In genomic region chr4:132048011-132048991, GRCm38 (mm10) we compare ENCODE assay signal across 8 mouse cellular contexts. TPM values are rescaled to one million over a fixed set of nuclear protein-coding genes. Genes with fewer than 3 reads are reported as not detected.
DNase-seq lines count a peak whose midpoint lies in the region; ATAC-seq lines count a peak whose summit lies in the region.

No protein-coding gene starts in this region.

- peak overlapping the region; percentile 89 for H3K4me2 ChIP-seq in intestine, embryonic 14.5 days (ENCODE audit: low read length)
- peak overlapping the region; percentile 100 for H3K4me2 ChIP-seq in liver, embryonic 13.5 days
- H3K4me2 ChIP-seq in neural tube, embryonic 11.5 days (ENCODE audit: low read depth), result peak overlapping the region; percentile 77

- H3K4me1 ChIP-seq in intestine, embryonic 14.5 days (replicated peaks; ENCODE audit: control insufficient read depth, insufficient read depth, low read length), result no peaks in the 10 kb centered on the region; the same call in 1 of the 2 replicates
- peaks cover 87% of the 10 kb centered on the region for H3K4me1 ChIP-seq in liver, embryonic 13.5 days (replicated peaks)
- H3K4me1 ChIP-seq in neural tube, embryonic 11.5 days (ENCODE audit: control insufficient read depth, insufficient read depth, low read length), result peaks cover 13% of the 10 kb centered on the region

- peak overlapping the region; percentile 92 for H3K27ac ChIP-seq in intestine, embryonic 14.5 days (ENCODE audit: low read depth)
- peak overlapping the region; percentile 72 for H3K27ac ChIP-seq in liver, embryonic 13.5 days
- peak overlapping the region; percentile 98 for H3K27ac ChIP-seq in neural tube, embryonic 11.5 days (ENCODE audit: low read depth, low read length)

- DNase-seq in lung, adult 18-20 months, result peak; percentile 30 to 46
- DNase-seq in lung, postnatal 25 days (ENCODE audit: low spot score), result no peak
- peak; percentile 78 for DNase-seq in cerebellum, adult 8-10 months
- DNase-seq in frontal cortex, postnatal 14 days (ENCODE audit: low spot score in 2 of 2), result peak; percentile 15 to 18
- peak; percentile 82 for DNase-seq in intestine, embryonic 14.5 days (ENCODE audit: low spot score)
- DNase-seq in liver, embryonic 13.5 days, result no peak
- peak; percentile 67 for DNase-seq in neural tube, embryonic 11.5 days (ENCODE audit: low spot score)
- DNase-seq in thymus, postnatal 10 days (ENCODE audit: low spot score in 2 of 2), result peak; percentile 43 to 47

- H3K9ac ChIP-seq in intestine, embryonic 14.5 days (ENCODE audit: low read length), result peak overlapping the region; percentile 91
- peak overlapping the region; percentile 94 for H3K9ac ChIP-seq in liver, embryonic 13.5 days
- H3K9ac ChIP-seq in neural tube, embryonic 11.5 days (ENCODE audit: low read length), result peak overlapping the region; percentile 99

- under 1% methylated on average over 88 of the region's 95 CpGs for WGBS in intestine, embryonic 14.5 days
- WGBS in liver, embryonic 13.5 days (ENCODE audit: insufficient replicate concordance), result 4% methylated on average over 75 of the region's 95 CpGs
- 1% methylated on average over 82 of the region's 95 CpGs for WGBS in neural tube, embryonic 11.5 days

- peak; percentile 56 for ATAC-seq in intestine, embryonic 14.5 days (replicated peaks; ENCODE audit: low FRiP score, low TSS enrichment, low read depth)
- no peak for ATAC-seq in liver, embryonic 13.5 days (ENCODE audit: low read depth)
- peak; percentile 53 for ATAC-seq in neural tube, embryonic 11.5 days (ENCODE audit: insufficient read depth, low FRiP score, low TSS enrichment)

- peak overlapping the region; percentile 70 for H3K4me3 ChIP-seq in intestine, embryonic 14.5 days (ENCODE audit: low read depth, low read length)
- peak overlapping the region; percentile 82 for H3K4me3 ChIP-seq in liver, embryonic 13.5 days (replicated peaks)
- peak overlapping the region; percentile 99 for H3K4me3 ChIP-seq in neural tube, embryonic 11.5 days (ENCODE audit: low read depth, low read length)

- no peaks in the 10 kb centered on the region for H3K9me3 ChIP-seq in intestine, embryonic 14.5 days (ENCODE audit: control insufficient read depth, low read length)
- no peaks in the 10 kb centered on the region for H3K9me3 ChIP-seq in liver, embryonic 13.5 days (replicated peaks)
- H3K9me3 ChIP-seq in neural tube, embryonic 11.5 days (ENCODE audit: control insufficient read depth, low read length), result no peaks in the 10 kb centered on the region

- H3K27me3 ChIP-seq in intestine, embryonic 14.5 days (replicated peaks; ENCODE audit: control insufficient read depth, insufficient read depth, low read length), result no peaks in the 10 kb centered on the region
- H3K27me3 ChIP-seq in liver, embryonic 13.5 days, result no peaks in the 10 kb centered on the region
- H3K27me3 ChIP-seq in neural tube, embryonic 11.5 days (ENCODE audit: control insufficient read depth, insufficient read depth, low read length), result no peaks in the 10 kb centered on the region

- no peaks in the 10 kb centered on the region for H3K36me3 ChIP-seq in intestine, embryonic 14.5 days (ENCODE audit: control insufficient read depth, insufficient read depth, low read length)
- H3K36me3 ChIP-seq in liver, embryonic 13.5 days, result peaks cover 34% of the 10 kb centered on the region
- H3K36me3 ChIP-seq in neural tube, embryonic 11.5 days (ENCODE audit: control insufficient read depth, insufficient read depth, low read length), result no peaks in the 10 kb centered on the region; the same call in 1 of the 2 replicates

RNA-seq across cellular contexts. Expression of gene Gm10300, which starts 26.2 kb away (rescaled TPM):
- polyA plus RNA-seq in intestine, embryonic 14.5 days (2014; fragmentation: Nextera tagmentation; extraction: Ambion mirVana), result 0.09 TPM in 1 of 2 replicates, not detected in the other
- 0.39 and 0.63 TPM in 2 replicates for polyA plus RNA-seq in liver, embryonic 13.5 days (2015; fragmentation: Nextera tagmentation; extraction: Ambion mirVana)
- polyA plus RNA-seq in neural tube, embryonic 11.5 days (2014; fragmentation: Nextera tagmentation; extraction: Ambion mirVana), result not detected in 2 replicates

RNA-seq across cellular contexts. Expression of gene Epb41, which starts 26.8 kb away (rescaled TPM):
- polyA plus RNA-seq in intestine, embryonic 14.5 days (2014; fragmentation: Nextera tagmentation; extraction: Ambion mirVana), result 59.6 and 65.1 TPM in 2 replicates
- polyA plus RNA-seq in liver, embryonic 13.5 days (2015; fragmentation: Nextera tagmentation; extraction: Ambion mirVana), result 147 and 193 TPM in 2 replicates
- polyA plus RNA-seq in neural tube, embryonic 11.5 days (2014; fragmentation: Nextera tagmentation; extraction: Ambion mirVana), result 200 and 203 TPM in 2 replicates

Comparison
In these comparisons a context has a peak if more than half of its experiments do, and no peak if none do; other contexts are left out.
1. DNase-seq: peak in lung, adult 18-20 months (2 of 2), cerebellum, adult 8-10 months (single experiment), frontal cortex, postnatal 14 days (2 of 2), intestine, embryonic 14.5 days (single experiment), neural tube, embryonic 11.5 days (single experiment) and thymus, postnatal 10 days (2 of 2); none in lung, postnatal 25 days (single experiment) and liver, embryonic 13.5 days (single experiment).
2. Peak in every context shown above with its lines, with median percentiles within 50 percentile points of each other: H3K27ac ChIP-seq, H3K4me2 ChIP-seq, H3K4me3 ChIP-seq and H3K9ac ChIP-seq.